Mouse (Mus musculus) limb, embryonic 10.5 days (tissue): ENCODE measurements around the gene Spp2. TPM values are rescaled to one million over a fixed set of nuclear protein-coding genes. Genes with fewer than 3 reads are reported as not detected.
"Not testable (repeated sequence)": the region's sequence is repeated elsewhere in the genome, so short reads cannot be mapped to it uniquely, and the experiment has no call there.

Source experiments
- DNase-seq: peaks from one replicate; pipeline ENCODE4 v3.0.0-alpha.2; 2017; ENCODE audit warnings: low spot score
- H3K27ac ChIP-seq: fragments of 300-500 bp; sonication (generic); 2 replicates; pipeline ENCODE4 v1.5.1; 2016; ENCODE audit warnings: mild to moderate bottlenecking
- H3K27me3 ChIP-seq: fragments of 300-500 bp; sonication (generic); 2 replicates; pipeline ENCODE4 v1.6.1; 2016; ENCODE audit warnings: low read depth, mild to moderate bottlenecking; ENCODE audit not compliant: poor library complexity, severe bottlenecking
- H3K36me3 ChIP-seq: fragments of 300-500 bp; sonication (generic); 2 replicates; pipeline ENCODE4 v1.6.1; 2016; ENCODE audit warnings: mild to moderate bottlenecking, moderate library complexity
- H3K4me1 ChIP-seq: fragments of 300-500 bp; sonication (generic); 2 replicates; pipeline ENCODE4 v1.6.1; 2016
- H3K4me3 ChIP-seq: fragments of 300-500 bp; sonication (generic); 2 replicates; pipeline ENCODE4 v1.5.1; 2016; ENCODE audit warnings: mild to moderate bottlenecking, moderate library complexity
- H3K9me3 ChIP-seq: fragments of 300-500 bp; sonication (generic); replicated peaks from 2 replicates; pipeline ENCODE4 v1.6.1; 2016; ENCODE audit warnings: mild to moderate bottlenecking
- WGBS: fragments of 180-500 bp; shearing (Covaris S2); methylation state at CpG from one replicate; pipeline ENCODE4 v1.1.7; 2016; 5-methylcytosine and 5-hydroxymethylcytosine counted together
- polyA plus RNA-seq: library from polyadenylated mRNA; unstranded; fragments of >200 nt; fragmentation: Nextera tagmentation; extraction: Ambion mirVana; gene quantifications from 2 replicates; pipeline ENCODE4 v1.2.1, GENCODE M21; 2016

The Spp2 gene
- polyA plus RNA-seq, 1 experiment from 2014 or later: not detected

- DNase-seq: no peak
- H3K36me3 ChIP-seq: no peaks in the 10 kb centered on the region
- no peaks in the 10 kb centered on the region for H3K9me3 ChIP-seq
- H3K4me3 ChIP-seq: no peak overlapping the region
- no peak overlapping the region for H3K27ac ChIP-seq
- 82% methylated on average over 16 of the region's 16 CpGs for WGBS
- H3K4me1 ChIP-seq: peaks cover 6% of the 10 kb centered on the region; the same call in 1 of the 2 replicates
- H3K27me3 ChIP-seq: no peaks in the 10 kb centered on the region
Measured at GRCm38 (mm10) chr1:88446270-88447030, 39.7 kb downstream of the Spp2 start.

DNA sequence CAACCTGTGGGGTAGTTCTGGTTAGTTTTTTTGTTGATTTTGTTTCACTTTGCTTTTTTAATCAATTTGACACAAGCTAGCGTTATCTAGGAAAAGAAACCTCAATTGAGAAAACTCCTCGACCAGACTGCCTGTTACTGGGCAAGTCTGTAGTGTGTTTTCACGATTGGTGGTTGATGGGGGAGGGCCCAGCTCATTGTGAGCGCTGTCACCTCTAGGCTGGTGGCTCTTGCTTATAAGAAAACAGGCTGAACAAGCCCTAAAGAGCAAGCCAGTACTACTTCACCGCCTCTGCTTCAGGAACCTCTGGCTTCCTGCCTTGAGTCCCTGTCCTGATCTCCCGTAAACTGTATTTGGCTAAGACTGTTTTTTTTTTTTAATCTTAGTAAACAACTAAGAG is 40.7 kb downstream of the Spp2 start:
- H3K4me1 ChIP-seq: peaks cover 6% of the 10 kb centered on the region
- H3K27me3 ChIP-seq: no peaks in the 10 kb centered on the region
- H3K36me3 ChIP-seq: no peaks in the 10 kb centered on the region
- DNase-seq: no peak
- H3K4me3 ChIP-seq: no peak overlapping the region
- no peak overlapping the region for H3K27ac ChIP-seq
- 20% methylated on average over 6 of the region's 6 CpGs for WGBS
- H3K9me3 ChIP-seq: no peaks in the 10 kb centered on the region

GRCm38 (mm10) chr1:88448094-88448493 is 41.3 kb downstream of the Spp2 start:
- H3K4me1 ChIP-seq: peaks cover 12% of the 10 kb centered on the region
- not testable (repeated sequence) for H3K27me3 ChIP-seq, H3K27ac ChIP-seq, H3K9me3 ChIP-seq, H3K36me3 ChIP-seq, DNase-seq, H3K4me3 ChIP-seq
- WGBS: 76% methylated on average over 3 of the region's 3 CpGs

DNA sequence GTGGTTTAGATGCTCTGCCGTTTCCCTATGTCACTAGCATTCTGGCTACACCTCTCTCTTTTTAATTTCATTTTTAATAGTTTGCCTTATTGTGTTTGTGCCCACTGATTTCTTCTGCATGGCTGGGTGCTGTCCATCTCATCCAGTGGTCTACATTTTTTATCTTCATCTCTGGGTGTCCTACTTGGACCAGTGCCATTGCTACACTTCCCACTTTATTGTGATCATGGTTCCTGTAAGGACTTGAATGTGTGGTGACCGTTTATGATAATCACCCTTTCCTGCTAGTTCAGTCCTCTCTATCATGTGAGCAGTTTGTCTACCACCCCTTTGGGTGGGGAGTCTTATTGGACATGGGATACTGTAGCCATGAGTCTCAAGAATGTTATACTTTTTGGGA is 43.0 kb downstream of the Spp2 start:
- Histone ChIP-seq H3K9me3 (no peaks in the 10 kb centered on the region), H3K4me1 (peaks cover 13% of the 10 kb centered on the region), H3K4me3 (no peak overlapping the region), H3K27me3 (no peaks in the 10 kb centered on the region), H3K27ac (no peak overlapping the region), H3K36me3 (no peaks in the 10 kb centered on the region)
- 93% methylated on average over 2 of the region's 2 CpGs for WGBS
- no peak for DNase-seq

DNA sequence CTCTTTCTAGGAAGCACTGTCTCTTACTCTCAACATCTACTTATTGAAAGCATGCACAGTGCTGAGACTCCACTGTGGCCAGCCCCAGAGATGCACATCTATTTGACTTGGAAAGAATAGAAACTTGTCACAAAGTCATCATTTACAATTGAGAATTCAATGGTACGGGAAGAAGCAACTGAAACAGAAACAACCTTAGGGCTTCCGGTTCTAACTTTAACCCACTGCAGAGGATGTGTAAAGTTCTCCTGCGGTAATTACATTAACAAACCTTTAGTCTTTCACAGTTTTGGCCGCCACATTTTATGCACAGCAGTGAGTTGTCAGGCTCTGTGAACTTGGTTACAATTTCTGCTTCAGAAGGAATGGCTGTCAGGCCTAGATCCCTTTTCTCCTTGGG is 43.9 kb downstream of the Spp2 start:
- H3K27ac ChIP-seq: no peak overlapping the region
- 85% methylated on average over 4 of the region's 4 CpGs for WGBS
- H3K36me3 ChIP-seq: no peaks in the 10 kb centered on the region
- DNase-seq: no peak
- no peaks in the 10 kb centered on the region for H3K9me3 ChIP-seq
- H3K27me3 ChIP-seq: no peaks in the 10 kb centered on the region
- no peak overlapping the region for H3K4me3 ChIP-seq
- H3K4me1 ChIP-seq: peaks cover 18% of the 10 kb centered on the region

DNA sequence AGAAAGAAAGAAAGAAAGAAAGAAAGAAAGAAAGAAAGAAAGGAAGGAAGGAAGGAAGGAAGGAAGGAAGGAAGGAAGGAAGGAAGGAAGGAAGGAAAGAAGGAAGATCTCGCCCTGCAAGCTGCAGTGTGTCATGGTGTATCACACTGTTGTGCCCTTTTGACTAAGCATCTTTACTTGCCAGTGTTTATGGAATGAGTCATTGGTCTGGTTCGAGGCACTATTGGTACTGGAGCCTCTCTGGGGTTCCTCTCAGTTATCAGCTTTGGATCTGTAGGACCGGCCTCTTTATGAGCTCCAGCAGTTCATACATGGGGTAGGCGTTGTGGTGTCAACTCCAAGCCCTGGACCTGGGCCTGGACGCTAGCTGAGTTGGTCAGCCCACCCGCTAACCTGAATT is 45.4 kb downstream of the Spp2 start:
- H3K27ac ChIP-seq: no peak overlapping the region
- no peaks in the 10 kb centered on the region for H3K27me3 ChIP-seq
- 88% methylated on average over 6 of the region's 6 CpGs for WGBS
- no peak overlapping the region for H3K4me3 ChIP-seq
- DNase-seq: no peak
- H3K9me3 ChIP-seq: no peaks in the 10 kb centered on the region
- no peaks in the 10 kb centered on the region for H3K36me3 ChIP-seq
- H3K4me1 ChIP-seq: peaks cover 20% of the 10 kb centered on the region

- no peak for DNase-seq
- Histone ChIP-seq H3K4me1 (peaks cover 15% of the 10 kb centered on the region), H3K36me3 (no peaks in the 10 kb centered on the region), H3K4me3 (no peak overlapping the region), H3K27ac (no peak overlapping the region), H3K27me3 (no peaks in the 10 kb centered on the region), H3K9me3 (no peaks in the 10 kb centered on the region)
- WGBS: 50% methylated on average over 3 of the region's 3 CpGs
Measured at GRCm38 (mm10) chr1:88454703-88455102, 47.9 kb downstream of the Spp2 start.

- H3K27me3 ChIP-seq: no peaks in the 10 kb centered on the region
- H3K9me3 ChIP-seq: no peaks in the 10 kb centered on the region
- no peak overlapping the region for H3K27ac ChIP-seq
- no peak for DNase-seq
- H3K36me3 ChIP-seq: no peaks in the 10 kb centered on the region
- H3K4me1 ChIP-seq: peaks cover 15% of the 10 kb centered on the region
- WGBS: 68% methylated on average over 3 of the region's 3 CpGs
- H3K4me3 ChIP-seq: no peak overlapping the region
Measured at GRCm38 (mm10) chr1:88455761-88456160, 49.0 kb downstream of the Spp2 start.

DNA sequence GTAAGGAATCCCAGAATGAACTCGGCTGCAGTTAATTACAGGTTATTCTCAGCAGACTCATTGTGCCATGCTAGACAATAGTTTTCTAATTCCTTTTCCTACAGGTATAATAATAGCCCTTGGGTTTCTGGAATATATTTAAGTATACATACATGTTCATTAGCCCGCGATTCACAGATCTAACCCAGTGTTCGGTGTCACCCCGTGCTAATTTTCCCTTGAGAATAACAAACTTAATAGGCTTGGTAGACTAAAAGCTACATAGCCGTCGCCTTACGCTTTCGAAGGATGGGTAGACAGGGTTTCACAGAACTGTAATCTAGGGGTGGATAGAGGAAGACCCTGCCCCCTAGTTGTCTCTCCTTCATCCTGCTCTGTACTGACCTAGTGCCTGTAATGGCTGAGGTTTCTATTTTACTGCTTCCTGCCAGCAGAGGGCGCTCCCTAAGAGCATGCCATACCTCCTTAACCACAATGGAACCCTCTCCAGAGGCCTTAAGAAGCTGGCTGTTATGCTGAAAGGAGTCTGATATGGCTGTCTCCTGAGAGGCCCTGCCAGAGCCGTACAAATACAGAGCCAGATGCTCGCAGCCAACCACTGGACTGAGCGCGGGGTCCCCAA is 49.8 kb downstream of the Spp2 start:
- peak; percentile 84 for DNase-seq
- H3K27ac ChIP-seq: no peak overlapping the region
- no peak overlapping the region for H3K4me3 ChIP-seq
- peaks cover 15% of the 10 kb centered on the region for H3K4me1 ChIP-seq
- no peaks in the 10 kb centered on the region for H3K27me3 ChIP-seq
- 56% methylated on average over 14 of the region's 14 CpGs for WGBS
- H3K36me3 ChIP-seq: no peaks in the 10 kb centered on the region
- H3K9me3 ChIP-seq: no peaks in the 10 kb centered on the region

DNA sequence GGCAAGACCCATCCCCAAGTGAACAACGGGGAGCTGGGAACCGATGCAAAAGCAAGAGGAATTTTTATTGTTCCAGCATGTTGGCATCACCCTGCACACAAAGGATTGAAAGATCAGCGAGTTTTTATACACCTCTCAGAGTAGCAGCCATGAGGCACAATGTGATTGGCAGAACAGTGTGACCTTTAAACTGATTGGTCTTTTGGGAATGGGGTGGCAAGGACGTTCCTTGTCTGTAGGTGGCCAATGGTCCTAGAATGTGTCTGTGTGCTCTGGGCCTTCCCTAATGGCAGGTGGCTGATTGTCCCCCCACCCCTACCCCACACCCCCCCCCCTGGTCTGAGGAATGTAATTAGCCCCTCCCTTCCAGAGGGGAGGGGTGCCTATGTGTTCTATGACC is 52.4 kb downstream of the Spp2 start:
- H3K36me3 ChIP-seq: no peaks in the 10 kb centered on the region
- peaks cover 18% of the 10 kb centered on the region for H3K4me1 ChIP-seq
- no peak overlapping the region for H3K4me3 ChIP-seq
- H3K27me3 ChIP-seq: no peaks in the 10 kb centered on the region
- DNase-seq: no peak
- no peak overlapping the region for H3K27ac ChIP-seq
- no peaks in the 10 kb centered on the region for H3K9me3 ChIP-seq
- 88% methylated on average over 4 of the region's 4 CpGs for WGBS

DNA sequence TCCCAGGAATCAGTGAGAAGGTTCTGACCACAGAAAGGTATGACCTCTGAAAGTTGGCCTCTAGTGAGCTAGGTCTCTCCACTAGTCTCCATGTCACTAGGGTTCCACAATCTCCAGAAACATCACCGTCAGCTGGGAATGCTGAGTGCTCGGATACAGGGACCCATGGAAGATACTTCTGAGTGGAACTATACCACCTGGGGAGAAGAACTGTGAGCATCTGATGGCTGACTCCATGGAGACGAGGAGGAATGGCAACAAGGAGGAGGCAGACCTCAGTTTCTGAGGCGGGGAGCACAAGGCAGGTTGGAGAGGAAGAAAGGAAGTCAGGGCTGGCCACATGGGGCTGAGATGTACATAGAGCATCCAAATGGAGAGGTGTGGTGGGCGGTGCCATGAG is 52.9 kb downstream of the Spp2 start:
- H3K4me1 ChIP-seq: peaks cover 21% of the 10 kb centered on the region
- no peak overlapping the region for H3K4me3 ChIP-seq
- no peaks in the 10 kb centered on the region for H3K36me3 ChIP-seq
- no peaks in the 10 kb centered on the region for H3K27me3 ChIP-seq
- no peak overlapping the region for H3K27ac ChIP-seq
- no peak for DNase-seq
- WGBS: 87% methylated on average over 5 of the region's 5 CpGs
- H3K9me3 ChIP-seq: no peaks in the 10 kb centered on the region

DNA sequence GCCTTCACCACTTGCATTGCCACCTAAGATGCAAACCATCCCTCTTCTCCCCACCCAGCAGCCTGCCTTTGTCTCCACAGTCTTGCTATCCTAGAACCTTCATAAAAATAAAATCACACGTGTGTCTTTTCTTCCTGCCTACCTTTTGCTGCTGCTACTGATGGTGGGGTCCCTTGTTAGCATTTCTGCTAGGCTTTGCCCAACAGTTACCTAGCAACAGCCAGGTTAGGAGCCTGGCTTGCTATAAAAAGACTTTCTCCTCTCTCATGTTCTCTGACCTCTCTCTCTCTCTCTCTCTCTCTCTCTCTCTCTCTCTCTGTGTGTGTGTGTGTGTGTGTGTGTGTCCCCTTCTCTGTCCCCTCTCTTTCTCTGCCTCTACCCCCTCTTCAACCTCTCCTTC is 54.3 kb downstream of the Spp2 start:
- Histone ChIP-seq H3K27ac (no peak overlapping the region), H3K27me3 (no peaks in the 10 kb centered on the region), H3K4me3 (no peak overlapping the region), H3K36me3 (no peaks in the 10 kb centered on the region), H3K4me1 (peaks cover 15% of the 10 kb centered on the region), H3K9me3 (no peaks in the 10 kb centered on the region)
- no peak for DNase-seq
- 29% methylated on average over 1 of the region's 1 CpGs for WGBS

- 63% methylated on average over 6 of the region's 6 CpGs for WGBS
- peaks cover 20% of the 10 kb centered on the region for H3K4me1 ChIP-seq
- no peak overlapping the region for H3K27ac ChIP-seq
- no peak for DNase-seq
- no peak overlapping the region for H3K4me3 ChIP-seq
- H3K36me3 ChIP-seq: no peaks in the 10 kb centered on the region
- H3K27me3 ChIP-seq: no peaks in the 10 kb centered on the region
- no peaks in the 10 kb centered on the region for H3K9me3 ChIP-seq
Measured at GRCm38 (mm10) chr1:88462484-88462883, 55.7 kb downstream of the Spp2 start.
